Mouse (Mus musculus): Measurements from ENCODE around the gene Blzf1.

- TF ChIP-seq POLR2A (IDR thresholded peaks at IDR 0.05; ENCODE audit: insufficient read length, low read depth) (no peak), CEBPB (IDR thresholded peaks at IDR 0.05; ENCODE audit: insufficient read depth, poor library complexity, severe bottlenecking) (no peak), E2F4 (IDR thresholded peaks at IDR 0.05; ENCODE audit: insufficient read depth) (no peak), TCF12 (IDR thresholded peaks at IDR 0.05; ENCODE audit: insufficient read depth, poor library complexity, severe bottlenecking) (no peak), USF1 (IDR thresholded peaks at IDR 0.05; ENCODE audit: low read depth) (no peak), MAX (IDR thresholded peaks at IDR 0.05; ENCODE audit: low read depth) (no peak)
Observed at GRCm38 (mm10) chr1:164241494-164241893, 65.8 kb downstream of the Blzf1 start.
